Mouse (Mus musculus) natural killer cell, adult 2 months (primary cell): Measurements from ENCODE around the gene Igsf11.

ENCODE experiments used
- DNase-seq, 2 experiments: peaks; one replicate each; pipeline ENCODE4 v3.0.0; 2022; ENCODE audit warnings: low spot score in 2 of 2

Igsf11 gene

DNA sequence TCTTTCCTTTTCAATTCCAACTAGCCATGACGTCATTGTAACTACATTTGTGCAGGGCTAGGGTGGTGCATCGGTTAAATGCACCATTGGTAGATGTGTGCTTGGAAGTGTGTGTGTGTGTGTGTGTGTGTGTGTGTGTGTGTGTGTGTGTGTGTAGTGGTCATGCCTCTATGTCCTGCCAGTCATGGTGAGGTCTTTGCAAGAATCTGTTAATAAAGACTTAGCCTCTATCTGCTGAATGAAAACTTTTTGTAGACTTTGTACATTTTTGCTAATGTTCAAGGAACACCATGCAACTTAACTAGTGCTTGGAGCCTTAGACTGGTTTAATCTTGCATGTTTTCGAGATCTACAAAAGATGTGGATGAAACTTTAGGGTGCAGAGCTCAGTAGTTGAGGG, 48.3 kb downstream of the Igsf11 start:
- no peak for DNase-seq

DNA sequence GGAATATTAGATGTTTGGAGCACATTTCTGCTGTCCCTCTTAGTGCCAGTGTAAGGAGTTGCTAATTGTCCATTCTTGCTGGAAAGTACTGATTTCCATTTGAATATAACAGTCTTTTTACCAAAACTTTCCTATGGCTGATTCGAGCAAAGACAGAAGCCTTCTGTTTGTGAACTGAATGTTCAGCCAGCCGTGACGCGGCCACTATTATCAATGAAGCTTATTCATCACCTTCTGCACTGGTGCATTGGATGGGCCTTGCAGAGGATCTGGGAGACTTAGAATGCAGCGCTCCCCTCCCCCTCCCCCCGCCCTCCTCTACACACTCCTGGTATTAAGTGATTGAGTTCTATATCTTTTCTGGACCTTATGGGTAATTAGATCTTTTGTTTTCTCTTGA, 48.8 kb downstream of the Igsf11 start:
- no peak for DNase-seq

DNA sequence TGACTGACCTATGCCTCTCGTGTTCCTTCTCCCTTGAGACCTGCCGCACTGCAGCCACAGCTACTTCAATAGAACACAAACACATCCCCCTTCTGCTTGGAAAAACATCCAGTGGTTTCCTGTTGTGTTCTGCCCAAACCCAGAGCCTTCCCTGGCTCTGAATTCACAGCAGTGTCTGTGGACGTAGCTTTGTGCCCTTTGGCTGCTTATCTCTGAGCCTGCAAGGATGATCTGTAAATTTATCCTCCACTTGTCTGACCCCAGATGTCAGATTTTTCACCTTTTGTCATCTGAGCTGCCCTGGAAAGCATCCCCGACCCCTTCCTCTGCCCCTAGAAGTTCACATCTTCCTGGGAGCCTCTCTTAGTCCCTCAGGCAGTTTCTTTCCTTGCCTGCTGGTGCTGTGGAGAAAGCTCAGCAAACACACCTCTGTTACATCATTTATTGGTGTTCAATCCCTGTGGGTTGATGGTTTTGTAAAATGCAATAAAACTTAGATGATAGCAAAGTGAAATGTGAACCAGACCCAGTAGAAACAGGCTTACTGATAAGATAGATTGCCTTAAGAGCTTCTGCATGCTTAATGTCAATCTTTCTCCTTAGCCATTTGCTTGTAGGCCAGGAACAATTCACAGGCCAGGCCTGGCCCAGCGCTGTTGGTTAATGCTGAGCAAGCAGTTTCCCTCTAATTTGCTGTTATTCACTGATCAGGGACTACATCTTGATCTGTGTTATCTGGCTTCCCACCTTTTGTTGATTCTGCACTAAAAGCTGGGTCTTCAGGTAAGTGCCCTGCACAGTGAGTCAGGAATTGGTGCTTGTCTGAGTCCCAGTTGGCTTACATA, 51.5 kb downstream of the Igsf11 start:
- no peak for DNase-seq

DNA sequence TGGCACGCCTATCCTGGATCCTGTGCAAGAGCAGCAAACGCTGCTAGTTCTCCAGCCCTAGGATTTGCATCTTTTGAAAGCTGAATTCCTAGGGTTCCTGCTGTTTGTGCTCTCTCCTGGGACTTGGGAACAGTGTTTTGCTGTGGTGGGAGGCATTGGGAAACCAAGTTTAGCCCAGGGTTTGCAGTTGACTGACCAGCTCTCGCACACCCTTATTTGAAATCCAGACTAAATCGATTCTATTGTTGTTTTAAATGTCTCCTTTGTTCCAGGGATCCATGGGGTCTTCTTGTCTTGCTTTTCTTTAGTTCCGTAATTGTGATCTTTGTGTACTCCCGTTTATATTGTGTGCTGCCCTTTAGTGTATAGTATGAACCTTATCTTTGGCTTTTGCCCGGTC, 52.6 kb downstream of the Igsf11 start:
- DNase-seq: no peak

DNA sequence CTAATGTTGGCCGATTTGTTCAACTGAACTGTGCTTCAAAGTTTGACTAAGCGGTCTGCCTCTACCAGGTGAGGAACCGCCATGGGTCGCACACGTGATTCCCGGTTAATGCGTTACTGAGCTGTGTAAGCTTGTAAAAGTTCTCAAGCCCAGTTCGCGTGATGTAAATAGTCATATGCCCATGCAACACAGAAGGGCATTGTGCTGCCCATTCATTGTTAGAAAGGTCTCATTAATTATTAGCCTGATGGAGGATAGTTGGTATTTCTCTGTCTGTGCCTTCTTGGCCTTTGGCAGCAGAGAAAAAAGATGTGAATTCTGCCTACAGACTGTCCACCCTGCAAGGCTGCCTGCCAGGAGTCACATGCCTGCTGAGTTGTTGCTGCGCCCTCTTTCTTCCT, 53.1 kb downstream of the Igsf11 start:
- no peak for DNase-seq

- no peak for DNase-seq
These were observed 54.0 kb downstream of the Igsf11 start for GRCm38 (mm10) chr16:38946453-38946852.

DNA sequence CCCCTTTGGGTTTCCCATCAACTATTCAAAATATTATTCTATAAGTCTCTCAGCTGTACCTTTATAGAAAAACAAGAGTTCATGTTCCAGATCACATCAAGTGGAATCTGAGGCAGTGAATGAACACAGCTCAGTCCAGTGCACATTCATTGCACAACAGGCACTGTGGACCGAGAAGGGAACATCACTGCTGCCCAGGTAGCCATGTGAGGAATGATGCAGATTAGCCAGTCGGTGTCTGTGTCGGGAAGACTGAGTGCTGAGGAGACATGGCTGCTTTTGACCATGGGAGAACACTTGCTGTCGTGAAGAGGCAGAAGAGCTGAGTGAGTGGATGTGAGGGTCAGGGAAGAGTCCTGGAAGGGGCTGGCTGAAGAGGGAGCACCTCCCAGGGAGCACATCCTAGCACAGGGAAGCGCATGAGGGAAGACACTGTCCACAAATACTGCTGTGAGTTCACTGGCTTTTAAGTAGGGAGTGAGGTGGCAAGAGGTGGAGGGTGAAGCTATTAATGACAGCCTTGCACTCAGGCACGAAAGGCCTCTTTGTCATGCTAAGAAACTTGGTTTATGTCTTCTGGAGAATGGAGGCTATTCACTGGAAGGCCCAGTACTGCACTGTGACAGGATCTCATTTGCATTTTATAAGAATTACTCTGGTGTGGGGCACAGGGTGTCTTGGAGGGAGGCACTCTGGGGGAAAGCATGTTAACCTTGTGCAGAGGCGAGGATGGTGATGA, 54.8 kb downstream of the Igsf11 start:
- DNase-seq: no peak

GRCm38 (mm10) chr16:38948441-38948840, 56.0 kb downstream of the Igsf11 start:
- no peak for DNase-seq

DNA sequence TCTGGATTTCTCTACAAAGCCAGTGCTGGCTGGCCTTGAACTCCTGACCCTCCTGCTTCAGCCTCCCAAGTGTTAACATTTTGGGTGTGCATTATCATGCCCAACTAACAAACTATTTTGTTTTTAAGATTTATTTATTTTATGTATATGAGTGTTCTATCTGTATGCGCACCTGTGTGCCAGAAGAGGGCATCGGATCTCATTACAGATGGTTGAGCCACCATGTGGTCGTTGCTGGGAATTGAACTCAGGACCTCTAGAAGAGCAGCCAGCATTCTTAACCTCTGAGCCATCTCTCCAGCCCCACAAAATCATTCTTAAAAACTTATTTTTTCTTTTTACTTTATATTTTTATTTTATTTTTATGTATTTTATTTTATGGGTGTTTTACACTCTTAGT, 60.4 kb downstream of the Igsf11 start:
- no peak for DNase-seq

DNA sequence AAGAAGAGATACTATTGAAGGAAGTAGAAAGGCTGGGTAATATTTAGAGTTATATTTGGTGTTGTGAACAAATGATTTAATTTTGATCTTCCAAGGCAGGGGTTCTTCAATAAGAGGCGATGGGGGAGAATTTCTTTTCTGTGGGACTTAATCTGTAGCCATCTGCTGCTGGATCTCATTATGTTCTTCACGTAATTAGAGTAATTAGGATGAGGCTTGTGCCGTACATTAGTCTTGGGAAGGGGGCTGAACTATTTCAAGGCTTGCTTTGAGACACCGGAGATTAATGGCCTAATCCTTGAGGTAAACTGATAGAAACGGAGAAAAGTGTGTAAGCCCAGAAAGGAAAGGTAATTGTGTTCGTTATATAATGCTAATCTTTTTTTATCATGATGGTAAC, 61.4 kb downstream of the Igsf11 start:
- no peak for DNase-seq

DNA sequence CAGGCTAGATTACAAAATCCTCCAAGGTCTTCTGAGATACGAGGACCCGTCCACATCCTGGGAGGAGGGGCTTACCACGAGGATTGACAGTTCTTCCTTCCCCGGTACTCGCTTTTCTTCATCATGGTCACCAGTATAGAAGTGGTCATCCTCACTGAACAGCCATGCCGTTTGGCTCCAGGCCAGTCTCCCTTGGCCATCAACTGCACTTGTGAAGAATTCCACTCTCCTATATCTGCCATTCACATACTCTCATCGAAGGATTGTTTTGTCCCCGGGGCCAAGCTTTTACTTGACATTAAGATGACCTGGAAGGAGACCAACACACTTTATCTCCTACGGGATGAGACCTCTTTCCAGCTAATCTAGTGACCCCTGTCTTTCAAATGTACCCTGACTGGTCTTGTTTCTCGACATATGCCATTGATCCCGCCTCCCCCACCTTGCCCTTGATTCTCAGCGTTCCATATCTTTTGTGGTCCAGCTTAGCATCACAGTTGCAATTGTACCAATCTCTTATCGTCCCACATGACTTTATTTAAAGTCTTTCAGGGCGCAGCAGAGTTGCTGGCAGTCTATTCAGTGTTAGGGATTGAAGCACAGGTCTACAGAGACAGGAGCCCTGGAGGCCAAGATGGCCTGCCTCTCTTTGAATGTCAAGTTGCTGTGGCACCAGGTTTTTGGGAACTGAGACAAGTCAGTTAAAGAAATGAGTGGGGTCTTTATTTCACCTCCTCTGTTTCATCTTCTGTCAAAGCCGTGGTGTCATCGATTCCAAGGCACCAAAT, 62.2 kb downstream of the Igsf11 start:
- DNase-seq: no peak

GRCm38 (mm10) chr16:38955296-38955695, 62.8 kb downstream of the Igsf11 start:
- no peak for DNase-seq

DNA sequence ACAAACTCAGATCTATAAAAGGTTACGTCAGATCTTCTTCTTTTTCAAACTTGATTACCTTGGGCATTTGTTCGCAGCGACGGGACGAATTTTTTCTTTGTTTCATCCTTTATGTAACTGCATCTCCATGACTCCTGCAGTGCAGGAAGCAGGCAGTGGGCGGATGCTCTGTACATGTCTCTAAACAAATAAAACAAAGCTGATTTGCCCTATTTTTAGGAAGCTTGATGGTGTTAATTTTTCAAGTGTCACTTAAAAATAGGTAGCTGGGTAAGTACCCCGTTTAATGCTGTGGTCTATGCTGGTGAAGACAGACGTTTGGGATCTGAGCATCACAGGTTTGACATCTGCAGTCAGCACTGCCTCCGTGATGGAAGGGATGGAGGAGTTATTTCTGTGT, 66.3 kb downstream of the Igsf11 start:
- no peak for DNase-seq

- no peak for DNase-seq
These were observed 68.1 kb downstream of the Igsf11 start for GRCm38 (mm10) chr16:38960550-38960949.

GRCm38 (mm10) chr16:38961865-38962264, 69.4 kb downstream of the Igsf11 start:
- no peak for DNase-seq

DNA sequence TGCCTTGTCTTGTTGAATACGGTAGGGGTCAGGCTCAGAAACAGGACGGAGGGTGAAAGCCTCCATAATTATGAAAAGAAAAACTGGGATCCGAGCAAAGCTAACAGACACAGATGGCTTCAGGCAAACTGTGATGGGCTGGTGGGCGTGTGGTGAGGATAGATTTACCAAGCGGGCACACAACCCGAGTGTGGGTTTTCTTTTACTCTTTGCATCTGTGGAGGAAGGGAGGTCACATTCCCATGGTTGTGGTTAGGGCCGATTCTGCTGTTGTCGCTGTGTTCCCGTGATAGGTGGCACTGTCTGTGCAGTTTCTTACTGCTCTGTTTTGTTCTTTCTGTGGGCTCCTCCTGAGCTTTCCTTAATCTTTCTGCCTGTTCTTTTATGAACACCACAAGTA, 70.2 kb downstream of the Igsf11 start:
- no peak for DNase-seq

DNA sequence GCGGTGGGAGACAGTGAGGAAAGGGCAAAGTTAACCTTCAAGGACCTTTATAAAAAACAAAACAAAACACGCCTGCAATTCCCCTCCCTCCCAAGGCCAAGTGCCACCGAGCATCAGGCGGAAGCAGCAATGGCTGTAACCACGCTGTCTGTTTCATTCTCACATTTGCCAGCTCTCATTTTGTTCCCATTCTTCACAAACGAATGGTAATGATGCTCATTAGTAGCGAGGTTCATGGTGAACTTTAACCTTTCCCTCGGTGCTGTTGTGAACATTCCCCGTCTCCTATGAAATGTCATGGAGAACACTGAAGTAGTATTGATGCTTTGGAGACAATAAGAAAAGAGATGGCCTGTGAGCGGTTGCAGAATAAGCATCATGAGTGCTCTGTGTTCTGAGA, 74.6 kb downstream of the Igsf11 start:
- DNase-seq: no peak

- DNase-seq: no peak
These were observed 83.7 kb downstream of the Igsf11 start for GRCm38 (mm10) chr16:38976151-38976550.

DNA sequence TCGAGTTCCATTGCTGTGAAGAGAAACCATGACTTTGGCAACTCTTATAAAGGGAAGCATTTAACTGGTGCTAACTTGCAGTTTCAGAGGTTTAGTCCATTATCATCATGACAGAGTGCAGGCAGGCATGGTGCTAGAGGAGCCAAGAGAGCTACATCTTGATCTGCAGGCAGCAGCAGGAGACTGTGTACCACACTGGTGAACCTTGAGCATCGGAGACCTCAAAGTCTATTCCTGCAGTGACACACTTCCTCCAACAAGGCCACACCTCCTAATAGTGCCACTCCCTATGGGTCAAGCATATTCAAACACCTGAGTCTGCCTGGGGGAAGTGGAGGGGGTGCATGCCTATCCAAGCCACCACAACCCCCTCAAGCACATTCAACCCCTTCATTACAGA, 86.1 kb downstream of the Igsf11 start:
- no peak for DNase-seq

GRCm38 (mm10) chr16:38980546-38980945, 88.1 kb downstream of the Igsf11 start:
- DNase-seq: no peak

DNA sequence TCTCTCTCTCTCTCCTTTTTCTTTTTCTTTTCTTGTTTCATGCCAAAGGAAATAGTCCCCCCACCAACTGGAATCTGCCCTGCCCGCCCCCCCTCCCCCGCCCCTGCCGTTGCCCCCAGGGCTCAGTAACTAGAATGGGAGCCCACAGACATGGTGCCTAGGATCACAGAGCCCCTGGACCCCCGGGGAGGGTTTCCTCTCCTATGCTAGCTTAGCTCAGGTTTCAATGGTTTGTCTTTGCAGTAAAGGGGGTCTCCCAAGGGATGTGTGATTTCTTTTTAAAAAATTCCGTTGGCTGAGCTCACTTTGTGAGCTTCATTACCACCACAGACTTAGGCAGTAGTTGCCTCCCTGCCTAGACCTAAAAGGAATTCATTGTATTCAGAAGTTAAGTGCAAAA, 89.6 kb downstream of the Igsf11 start:
- no peak for DNase-seq

- DNase-seq: no peak
These were observed 90.2 kb downstream of the Igsf11 start for GRCm38 (mm10) chr16:38982508-38983236.
